Mouse (Mus musculus) intestine, embryonic 15.5 days (tissue): ENCODE measurements at regions not wholly inside any gene's neighbourhood (a gene's known extent, or its start where the extent isn't known, plus 50 kb on each side); places are given as distances from the start of the nearest gene placed in this dataset.

Source experiments
- ATAC-seq: fragments of 200-750 bp; cut with Nextera tagmentation; 2 replicates; pipeline ENCODE4 v1.8.0; 2017; ENCODE audit warnings: moderate TSS enrichment, moderate library complexity
- H3K27ac ChIP-seq: fragments of 300-500 bp; sonication (generic); 2 replicates; pipeline ENCODE4 v1.5.1; 2015; ENCODE audit warnings: mild to moderate bottlenecking, inconsistent platforms
- H3K27me3 ChIP-seq: fragments of 300-500 bp; sonication (generic); replicated peaks from 2 replicates; pipeline ENCODE4 v1.6.1; 2015; ENCODE audit warnings: inconsistent platforms
- H3K36me3 ChIP-seq: fragments of 300-500 bp; sonication (generic); 2 replicates; pipeline ENCODE4 v1.6.1; 2015; ENCODE audit warnings: inconsistent platforms
- H3K4me1 ChIP-seq: fragments of 300-500 bp; sonication (generic); replicated peaks from 2 replicates; pipeline ENCODE4 v1.6.1; 2015; ENCODE audit warnings: inconsistent platforms
- H3K4me2 ChIP-seq: fragments of 300-500 bp; sonication (generic); replicated peaks from 2 replicates; pipeline ENCODE4 v1.6.1; 2015; ENCODE audit warnings: mild to moderate bottlenecking, inconsistent platforms
- H3K4me3 ChIP-seq: fragments of 300-500 bp; sonication (generic); replicated peaks from 2 replicates; pipeline ENCODE4 v1.5.1; 2015; ENCODE audit warnings: inconsistent platforms
- H3K9ac ChIP-seq: fragments of 300-500 bp; sonication (generic); 2 replicates; pipeline ENCODE4 v1.6.1; 2015; ENCODE audit warnings: inconsistent platforms
- H3K9me3 ChIP-seq: fragments of 300-500 bp; sonication (generic); 2 replicates; pipeline ENCODE4 v1.6.1; 2016; ENCODE audit warnings: inconsistent platforms
- WGBS: fragments of 180-500 bp; shearing (Covaris S2); methylation state at CpG from one replicate; pipeline ENCODE4 v1.1.7; 2015; 5-methylcytosine and 5-hydroxymethylcytosine counted together

GRCm38 (mm10) chr14:18385953-18386668 lies 54.5 kb upstream of the Ube2e1 start:
- Histone ChIP-seq H3K4me2 (no peak overlapping the region), H3K9me3 (no peaks in the 10 kb centered on the region), H3K4me1 (no peaks in the 10 kb centered on the region), H3K9ac (no peak overlapping the region), H3K36me3 (no peaks in the 10 kb centered on the region), H3K4me3 (no peak overlapping the region), H3K27me3 (no peaks in the 10 kb centered on the region), H3K27ac (no peak overlapping the region)
- ATAC-seq = 0 out of 2 replicates have a peak, but pooled peaks have one; percentile 36
- WGBS = 65% methylated on average over 6 of the region's 6 CpGs
